Mouse (Mus musculus) bone marrow macrophage, adult 2 months (primary cell): ENCODE measurements around the gene Rtn1. TPM values are rescaled to one million over a fixed set of nuclear protein-coding genes. Genes with fewer than 3 reads are reported as not detected.

Source experiments
- H3K27ac ChIP-seq: 2 replicates; pipeline ENCODE4 v1.5.1; 2012; ENCODE audit warnings: low read depth, low read length; ENCODE audit not compliant: insufficient read depth
- H3K4me1 ChIP-seq: 2 replicates; pipeline ENCODE4 v1.6.1; 2012; ENCODE audit warnings: low read length; ENCODE audit not compliant: control insufficient read depth, insufficient read depth
- H3K4me3 ChIP-seq: 2 replicates; pipeline ENCODE4 v1.5.1; 2012; ENCODE audit warnings: mild to moderate bottlenecking, low read length, moderate library complexity; ENCODE audit not compliant: insufficient read depth
- CTCF ChIP-seq: IDR thresholded peaks from 2 replicates; pipeline ENCODE4 v1.5.1; 2012; ENCODE audit warnings: low read depth, mild to moderate bottlenecking, low read length, moderate library complexity
- POLR2A ChIP-seq: IDR thresholded peaks from 2 replicates; pipeline ENCODE4 v1.6.1; 2012; ENCODE audit warnings: mild to moderate bottlenecking, low read depth, low read length, borderline replicate concordance
- polyA plus RNA-seq: library from polyadenylated mRNA; stranded (reverse); fragments of >200 nt; gene quantifications from 2 replicates; pipeline ENCODE4 v1.2.4, GENCODE M21; 2012; ENCODE audit not compliant: missing spikeins, insufficient read depth, insufficient read length

The Rtn1 gene
- polyA plus RNA-seq, 1 experiment: 1.6 TPM

GRCm38 (mm10) chr12:72417762-72418161, 8.9 kb upstream of the Rtn1 start:
- TF ChIP-seq CTCF (no peak), POLR2A (no peak)
- H3K4me1 ChIP-seq: no peaks in the 10 kb centered on the region
- no peak overlapping the region for H3K4me3 ChIP-seq
- H3K27ac ChIP-seq: no peak overlapping the region

DNA sequence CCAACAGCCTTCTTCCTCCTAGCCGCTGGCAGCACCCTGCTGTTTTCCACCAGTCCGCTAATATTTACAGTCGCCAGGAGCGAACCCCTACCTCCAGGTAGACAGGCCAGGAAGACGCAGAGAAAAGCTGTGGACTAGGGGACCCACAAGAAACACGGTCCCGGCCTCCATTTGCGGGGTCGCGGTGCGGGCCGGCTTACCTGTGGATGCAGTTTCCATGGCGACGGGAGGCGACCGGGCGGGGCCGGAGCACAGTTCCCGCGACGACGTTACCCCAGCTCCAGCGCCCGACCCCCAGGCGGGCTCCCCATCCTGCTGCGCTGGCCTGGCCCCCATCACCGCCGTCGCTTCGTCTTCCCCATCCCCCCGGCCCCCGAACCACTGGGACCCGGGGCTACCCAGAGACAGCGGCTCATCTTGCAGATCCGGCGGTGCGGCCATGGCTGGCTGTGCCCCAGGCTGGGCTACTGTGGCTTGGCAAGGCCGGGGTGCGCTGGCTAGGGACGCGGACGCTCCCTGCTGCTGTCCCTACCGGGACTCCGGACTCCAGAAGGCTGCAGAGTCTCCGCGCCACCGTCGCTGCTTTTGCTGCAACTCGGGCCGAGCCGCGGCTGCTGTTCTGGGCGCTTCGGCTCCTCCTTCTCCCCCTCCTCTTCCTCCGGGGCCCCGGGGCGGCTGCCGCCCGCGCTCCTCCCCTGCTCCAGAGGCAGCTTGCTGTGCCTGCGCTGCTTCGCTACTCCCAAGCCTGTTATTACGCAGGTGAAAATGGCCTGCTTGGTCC, 553 bp downstream of the Rtn1 start:
- Histone ChIP-seq H3K4me3 (peak overlapping the region; percentile 29), H3K27ac (no peak overlapping the region), H3K4me1 (no peaks in the 10 kb centered on the region)
- TF ChIP-seq CTCF: no peak; the same call in 1 of the 2 replicates
- no peak for TF ChIP-seq POLR2A

DNA sequence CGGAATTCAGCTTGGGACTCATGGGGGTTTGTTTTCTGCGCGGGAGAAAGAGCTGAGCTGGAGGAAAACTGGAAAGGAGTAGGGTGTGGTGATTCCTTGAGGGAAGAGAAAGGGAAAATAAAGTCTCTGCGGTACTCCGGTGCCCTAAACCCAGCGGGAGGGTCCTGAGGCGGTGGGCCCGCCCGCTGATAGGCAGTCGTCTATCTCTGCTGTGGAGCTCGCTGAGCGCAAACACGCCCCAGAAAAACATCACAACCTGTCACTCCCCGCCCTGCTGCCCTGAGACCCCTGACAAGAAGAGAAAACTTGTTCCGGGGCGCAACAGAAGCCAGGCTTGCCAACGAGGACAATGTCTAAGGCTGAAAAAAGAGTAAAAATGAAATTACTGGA, 1.1 kb downstream of the Rtn1 start:
- Histone ChIP-seq H3K4me1 (no peaks in the 10 kb centered on the region), H3K4me3 (peak overlapping the region; percentile 29; the same call in 1 of the 2 replicates), H3K27ac (no peak overlapping the region)
- TF ChIP-seq POLR2A (no peak), CTCF (no peak)

DNA sequence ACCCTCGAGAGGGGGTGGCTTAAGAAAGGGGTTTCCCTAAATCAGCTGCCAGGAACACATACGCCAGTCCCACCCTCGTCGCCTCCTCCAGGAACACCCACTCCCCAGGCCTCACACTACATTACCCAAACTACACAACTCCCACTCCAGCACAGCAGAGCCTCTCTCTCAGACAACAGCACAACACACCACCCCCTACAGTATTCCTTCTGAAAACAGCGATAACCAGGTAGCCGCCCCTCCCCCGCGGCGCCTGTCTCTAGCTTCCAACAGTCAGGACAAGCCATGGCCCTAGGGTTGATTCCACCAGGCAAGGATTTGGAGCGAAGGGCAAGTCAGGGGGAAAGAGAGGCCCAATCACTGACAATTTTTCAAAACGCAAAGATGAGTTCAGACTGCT, 1.7 kb downstream of the Rtn1 start:
- H3K27ac ChIP-seq: no peak overlapping the region
- TF ChIP-seq POLR2A (no peak), CTCF (no peak)
- H3K4me1 ChIP-seq: no peaks in the 10 kb centered on the region
- no peak overlapping the region for H3K4me3 ChIP-seq

GRCm38 (mm10) chr12:72405031-72405430, 3.8 kb downstream of the Rtn1 start:
- Histone ChIP-seq H3K27ac (no peak overlapping the region), H3K4me3 (no peak overlapping the region), H3K4me1 (no peaks in the 10 kb centered on the region)
- TF ChIP-seq CTCF (no peak), POLR2A (no peak)

DNA sequence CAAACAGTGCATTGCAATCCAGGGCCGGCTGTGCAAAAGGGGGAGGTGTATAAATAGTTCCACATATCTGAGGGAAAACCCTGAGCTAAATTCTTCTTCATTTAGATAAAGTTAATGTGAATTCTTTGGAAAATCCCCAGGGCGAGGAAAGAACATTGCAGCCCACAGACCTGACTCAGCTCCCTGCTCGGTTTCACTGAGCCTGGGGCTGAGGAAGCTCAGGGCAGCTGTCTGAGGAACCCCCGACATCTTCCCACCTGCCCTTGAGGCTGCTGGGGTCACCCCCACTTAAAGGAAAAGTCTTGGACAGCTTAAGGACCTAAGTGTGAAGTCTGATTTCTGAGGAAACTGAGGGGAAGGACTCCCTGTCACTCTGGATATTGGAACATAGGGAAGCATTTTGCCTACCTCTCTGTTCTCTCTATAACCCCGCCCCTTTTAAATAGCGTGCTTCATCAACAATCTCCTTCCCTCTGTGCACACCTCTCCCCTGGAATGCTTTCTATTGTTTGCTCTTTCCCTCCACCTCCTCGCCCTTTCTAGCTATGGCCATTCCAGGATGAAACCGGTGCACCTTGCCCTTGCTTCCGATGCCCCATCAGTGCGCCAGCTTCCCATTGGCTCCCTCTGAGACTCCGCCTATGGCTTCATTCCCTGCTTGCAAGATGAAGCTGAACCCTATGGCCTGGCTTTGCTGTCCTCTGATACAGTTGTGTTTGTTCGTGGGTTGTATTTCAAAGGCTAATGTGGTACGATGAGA, 15.6 kb downstream of the Rtn1 start:
- H3K27ac ChIP-seq: no peak overlapping the region
- H3K4me1 ChIP-seq: no peaks in the 10 kb centered on the region
- no peak overlapping the region for H3K4me3 ChIP-seq
- no peak for TF ChIP-seq CTCF
- no peak for TF ChIP-seq POLR2A

GRCm38 (mm10) chr12:72390346-72390745, 18.5 kb downstream of the Rtn1 start:
- H3K4me1 ChIP-seq: no peaks in the 10 kb centered on the region
- no peak overlapping the region for H3K4me3 ChIP-seq
- no peak overlapping the region for H3K27ac ChIP-seq
- TF ChIP-seq POLR2A: no peak
- TF ChIP-seq CTCF: no peak

DNA sequence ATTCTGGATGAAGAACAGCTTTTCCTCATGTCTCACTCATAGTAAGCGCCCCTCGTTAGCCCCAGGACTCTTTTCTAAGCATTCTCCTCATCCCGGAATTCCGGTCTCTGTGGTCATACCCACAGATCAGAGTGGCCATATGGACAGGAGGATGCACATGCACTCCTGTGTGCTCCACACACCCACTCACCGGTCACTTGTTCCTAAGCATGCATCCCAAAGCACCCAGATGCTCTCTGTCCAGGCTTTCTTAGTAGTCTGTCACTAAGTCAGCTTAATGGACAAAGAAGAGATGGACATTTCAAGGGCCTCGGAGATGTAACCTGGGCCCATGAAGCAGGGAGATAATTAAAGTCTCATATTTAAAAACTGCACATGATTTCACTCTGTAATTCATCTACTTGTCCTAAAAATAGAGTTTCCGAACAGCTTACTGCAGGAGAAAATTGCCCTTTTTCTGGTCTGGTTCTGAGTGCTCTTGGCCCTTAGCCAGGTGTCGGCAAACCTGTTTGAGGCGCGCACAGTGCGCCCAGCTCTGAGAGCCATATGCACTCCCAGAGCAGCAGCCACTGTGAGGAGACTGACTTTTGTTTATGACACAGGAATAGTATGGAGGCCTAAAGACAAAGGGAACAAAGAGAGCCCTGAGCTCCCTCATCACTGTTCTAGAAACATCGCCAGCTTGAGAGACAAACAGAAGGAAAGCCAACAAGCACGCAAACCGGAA, 19.3 kb downstream of the Rtn1 start:
- H3K27ac ChIP-seq: no peak overlapping the region
- TF ChIP-seq CTCF: no peak
- no peak for TF ChIP-seq POLR2A
- no peaks in the 10 kb centered on the region for H3K4me1 ChIP-seq
- no peak overlapping the region for H3K4me3 ChIP-seq

DNA sequence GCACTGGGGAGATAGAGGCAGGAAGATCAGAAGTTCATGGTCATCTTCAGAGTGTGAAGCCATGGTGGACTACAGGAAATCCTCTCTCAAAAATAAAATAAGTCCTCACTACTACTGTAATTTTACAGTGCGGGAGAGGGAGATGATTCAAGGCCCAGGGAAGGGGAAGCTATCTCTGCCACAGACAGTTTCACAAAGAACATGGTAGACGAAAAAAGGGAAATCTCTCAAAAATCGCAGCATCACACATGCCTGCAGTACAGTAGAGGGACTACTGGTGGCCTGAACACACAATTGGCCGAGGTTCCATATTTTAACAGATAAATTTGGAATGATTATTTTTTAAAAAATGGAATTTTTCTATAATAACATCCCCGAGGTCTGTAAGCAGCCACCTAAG, 20.0 kb downstream of the Rtn1 start:
- no peak overlapping the region for H3K27ac ChIP-seq
- TF ChIP-seq CTCF: no peak
- TF ChIP-seq POLR2A: no peak
- H3K4me1 ChIP-seq: no peaks in the 10 kb centered on the region
- H3K4me3 ChIP-seq: no peak overlapping the region

- Histone ChIP-seq H3K4me1 (no peaks in the 10 kb centered on the region), H3K27ac (no peak overlapping the region), H3K4me3 (no peak overlapping the region)
- TF ChIP-seq CTCF (no peak), POLR2A (no peak)
Observed at GRCm38 (mm10) chr12:72388135-72388534, 20.7 kb downstream of the Rtn1 start.
